ENCODE assay signal across 30 mouse cellular contexts in genomic region chr1:124156832-124157231, GRCm38 (mm10).
DNase-seq lines count a peak whose midpoint lies in the region; TF ChIP-seq lines count a peak whose summit lies in the region.
"Had no signal": no experiment of that assay in that cellular context is flagged by ENCODE, and none has a peak within 500 bp of the region (broad histone marks: within the 10 kb centered on the region; RNA-seq: fewer than 3 reads in every experiment).

No protein-coding gene starts in this region.

- peak; percentile 10 to 13 for DNase-seq in layer of hippocampus, adult 2 months (ENCODE audit: low spot score in 2 of 2)
- DNase-seq in layer of hippocampus, postnatal 10 days (ENCODE audit: low spot score in 2 of 2) = no peak
- DNase-seq in cerebellum, adult 18-20 months = peak; percentile 51 to 64
- DNase-seq in cerebellum, adult 9-11 months = peak; percentile 72
- no peak for DNase-seq in thymus, postnatal 0 days (ENCODE audit: low spot score)
- no peak for DNase-seq in natural killer cell, adult 2 months (ENCODE audit: low spot score in 2 of 2)
- no peak for DNase-seq in lung, postnatal 10 days
- DNase-seq: adrenal gland, postnatal 25 days; B cell, adult 2 months; gastrocnemius, adult 2 months; gastrocnemius, postnatal 36 days; heart, adult 18-20 months; heart, postnatal 4 days; kidney, postnatal 25 days; lung, postnatal 36 days; retina, postnatal 1 day; right cerebral cortex, postnatal 14 days; thymus, postnatal 25 days had no signal

- H3K4me3 ChIP-seq in layer of hippocampus, adult 2 months = no peak overlapping the region
- H3K4me3 ChIP-seq: embryonic facial prominence, embryonic 10.5 days; embryonic facial prominence, embryonic 15.5 days; forebrain, embryonic 12.5 days; gastrocnemius, adult 2 months; heart, embryonic 12.5 days; hindbrain, embryonic 13.5 days; left cerebral cortex, adult 2 months; limb, embryonic 13.5 days; lung, embryonic 15.5 days; megakaryocyte, embryonic 14.5 days; midbrain, embryonic 13.5 days; neural tube, embryonic 15.5 days; stomach, embryonic 15.5 days had no signal

- TF ChIP-seq CTCF in layer of hippocampus, adult 2 months (conservative IDR thresholded peaks at IDR 0.05) = no peak

- H3K27ac ChIP-seq in layer of hippocampus, adult 2 months = no peak overlapping the region
- H3K27ac ChIP-seq: embryonic facial prominence, embryonic 10.5 days; embryonic facial prominence, embryonic 15.5 days; forebrain, embryonic 12.5 days; gastrocnemius, adult 2 months; hindbrain, embryonic 13.5 days; left cerebral cortex, adult 2 months; limb, embryonic 13.5 days; lung, embryonic 15.5 days; midbrain, embryonic 13.5 days; neural tube, embryonic 15.5 days; stomach, embryonic 15.5 days had no signal

Comparison
In these comparisons a context has a peak if more than half of its experiments do, and no peak if none do; other contexts are left out.
1. DNase-seq: peak in layer of hippocampus, adult 2 months (2 of 2), cerebellum, adult 18-20 months (2 of 2) and cerebellum, adult 9-11 months (single experiment); none in layer of hippocampus, postnatal 10 days (0 of 2), thymus, postnatal 0 days (single experiment), natural killer cell, adult 2 months (0 of 2) and lung, postnatal 10 days (single experiment).